24 mouse cellular contexts compared by ENCODE assay signal in the genomic region with DNA sequence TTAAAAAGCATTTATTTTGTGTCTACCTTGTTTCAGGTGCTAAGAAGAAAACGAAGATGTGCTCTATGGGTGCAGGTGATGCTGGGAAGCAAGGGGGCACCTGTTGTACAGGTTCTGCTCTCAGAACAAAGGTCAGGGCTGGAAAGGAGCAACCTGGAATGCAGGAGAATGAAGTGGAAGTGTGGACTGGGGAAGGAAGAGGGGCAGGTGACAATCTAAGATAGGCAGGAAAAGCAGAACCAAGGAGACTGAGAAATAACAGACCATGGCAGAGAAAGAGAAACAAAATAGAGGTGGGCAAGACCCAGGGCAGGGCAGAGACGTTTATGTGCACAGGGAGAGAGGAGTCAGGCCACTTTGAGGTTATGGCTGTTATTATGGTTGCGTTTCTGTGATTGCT.
DNase-seq lines count a peak whose midpoint lies in the region; ATAC-seq and TF ChIP-seq lines count a peak whose summit lies in the region.
"Had no signal": no experiment of that assay in that cellular context is flagged by ENCODE, and none has a peak within 500 bp of the region (broad histone marks: within the 10 kb centered on the region; RNA-seq: fewer than 3 reads in every experiment).

No protein-coding gene starts in this region.

- ATAC-seq in forebrain, embryonic 16.5 days: no peak
- ATAC-seq: forebrain, embryonic 14.5 days; forebrain, postnatal 0 days; Patski had no signal

- no peak for TF ChIP-seq CTCF in MEL (IDR thresholded peaks at IDR 0.05 in 2 of 3, conservative IDR thresholded peaks at IDR 0.05 in 1 of 3; ENCODE audit: control insufficient read depth in 1 of 3, insufficient read depth in 1 of 3, low read depth in 2 of 3, low read length in 3 of 3, poor library complexity in 1 of 3, severe bottlenecking in 1 of 3)
- TF ChIP-seq CTCF in bone marrow macrophage, adult 2 months (IDR thresholded peaks at IDR 0.05; ENCODE audit: low read depth, low read length): no peak

- no peaks in the 10 kb centered on the region for H3K27me3 ChIP-seq in heart, embryonic 10.5 days (ENCODE audit: insufficient read depth, poor library complexity, severe bottlenecking)
- H3K27me3 ChIP-seq in MEL (ENCODE audit: control insufficient read depth in 1 of 2, insufficient read depth in 2 of 2, low read length in 2 of 2): no peaks in the 10 kb centered on the region
- no peaks in the 10 kb centered on the region for H3K27me3 ChIP-seq in forebrain, embryonic 16.5 days (replicated peaks; ENCODE audit: control insufficient read depth, insufficient read depth, low read length)
- H3K27me3 ChIP-seq: embryonic facial prominence, embryonic 13.5 days; embryonic facial prominence, embryonic 15.5 days; forebrain, embryonic 12.5 days; Patski had no signal

- no peak overlapping the region for H3K4me3 ChIP-seq in heart, embryonic 10.5 days
- H3K4me3 ChIP-seq in MEL (ENCODE audit: control insufficient read depth in 1 of 2, insufficient read depth in 1 of 2, low read depth in 2 of 2, low read length in 2 of 2): no peak overlapping the region; a peak in 1 of 4 replicates
- no peak overlapping the region for H3K4me3 ChIP-seq in bone marrow macrophage, adult 2 months (ENCODE audit: insufficient read depth, low read length)
- no peak overlapping the region for H3K4me3 ChIP-seq in macrophage (ENCODE audit: inconsistent target)
- H3K4me3 ChIP-seq in forebrain, embryonic 16.5 days (replicated peaks; ENCODE audit: low read length): no peak overlapping the region
- H3K4me3 ChIP-seq: embryonic facial prominence, embryonic 13.5 days; embryonic facial prominence, embryonic 15.5 days; erythroblast, embryonic 14.5 days; forebrain, embryonic 10.5 days; forebrain, embryonic 12.5 days had no signal

- H3K27ac ChIP-seq in heart, embryonic 10.5 days: no peak overlapping the region
- H3K27ac ChIP-seq in MEL (ENCODE audit: control insufficient read depth, low read depth, low read length) (peak overlapping the region; percentile 24; the same call in 1 of the 2 replicates), macrophage (peak overlapping the region; percentile 2; the same call in 1 of the 2 replicates)
- peak overlapping the region; percentile 6 for H3K27ac ChIP-seq in bone marrow macrophage, adult 2 months (ENCODE audit: insufficient read depth, low read depth, low read length)
- no peak overlapping the region for H3K27ac ChIP-seq in forebrain, embryonic 16.5 days (ENCODE audit: low read length)
- H3K27ac ChIP-seq: embryonic facial prominence, embryonic 13.5 days; embryonic facial prominence, embryonic 15.5 days; forebrain, embryonic 10.5 days; forebrain, embryonic 12.5 days had no signal

- peak; percentile 48 to 52 for TF ChIP-seq EP300 in MEL (IDR thresholded peaks at IDR 0.05; ENCODE audit: low read depth in 1 of 2, low read length in 2 of 2)

- H3K79me2 ChIP-seq in MEL (ENCODE audit: control insufficient read depth, insufficient read depth, low read length, poor library complexity): no peaks in the 10 kb centered on the region
- H3K79me2 ChIP-seq in macrophage (ENCODE audit: inconsistent target): no peaks in the 10 kb centered on the region

- H3K9ac ChIP-seq in MEL (ENCODE audit: control insufficient read depth, low read depth, low read length, poor library complexity, severe bottlenecking): no peak overlapping the region
- H3K9ac ChIP-seq in forebrain, embryonic 16.5 days (replicated peaks; ENCODE audit: low read depth, low read length): no peak overlapping the region
- H3K9ac ChIP-seq: embryonic facial prominence, embryonic 13.5 days; embryonic facial prominence, embryonic 15.5 days; forebrain, embryonic 12.5 days; forebrain, postnatal 0 days had no signal

- no peaks in the 10 kb centered on the region for H3K36me3 ChIP-seq in heart, embryonic 10.5 days
- H3K36me3 ChIP-seq in MEL (ENCODE audit: control insufficient read depth in 1 of 2, insufficient read depth in 2 of 2, low read length in 2 of 2): peaks cover 0 to 26% of the 10 kb centered on the region in 2 experiments; a peak in 2 of 4 replicates
- no peaks in the 10 kb centered on the region for H3K36me3 ChIP-seq in macrophage (ENCODE audit: inconsistent target)
- no peaks in the 10 kb centered on the region for H3K36me3 ChIP-seq in forebrain, embryonic 16.5 days (ENCODE audit: control insufficient read depth, insufficient read depth)
- H3K36me3 ChIP-seq: embryonic facial prominence, embryonic 13.5 days; embryonic facial prominence, embryonic 15.5 days; forebrain, embryonic 10.5 days; forebrain, embryonic 12.5 days had no signal

- H3K9me3 ChIP-seq in heart, embryonic 10.5 days: no peaks in the 10 kb centered on the region
- H3K9me3 ChIP-seq in MEL (replicated peaks; ENCODE audit: insufficient read depth, low read length): no peaks in the 10 kb centered on the region
- no peaks in the 10 kb centered on the region for H3K9me3 ChIP-seq in forebrain, embryonic 16.5 days (ENCODE audit: control insufficient read depth, low read length)
- H3K9me3 ChIP-seq: embryonic facial prominence, embryonic 13.5 days; embryonic facial prominence, embryonic 15.5 days; forebrain, embryonic 10.5 days; forebrain, embryonic 12.5 days had no signal

- no peak for TF ChIP-seq RAD21 in MEL (IDR thresholded peaks at IDR 0.05; ENCODE audit: low read depth, low read length)

- no peak for TF ChIP-seq POLR2A in MEL (IDR thresholded peaks at IDR 0.05; ENCODE audit: control insufficient read depth in 1 of 2, insufficient read depth in 1 of 2, low read depth in 1 of 2, low read length in 2 of 2, poor library complexity in 1 of 2)
- no peak for TF ChIP-seq POLR2A in bone marrow macrophage, adult 2 months (IDR thresholded peaks at IDR 0.05; ENCODE audit: borderline replicate concordance, low read depth, low read length)

- DNase-seq in heart, embryonic 10.5 days (ENCODE audit: low spot score): peak; percentile 58
- DNase-seq in heart, adult 18-20 months: no peak
- peak; percentile 41 for DNase-seq in MEL (ENCODE audit: low read depth, low spot score)
- DNase-seq in right cerebral cortex, postnatal 10 days (ENCODE audit: low spot score in 2 of 2): no peak
- DNase-seq: adrenal gland, adult 2 months; adrenal gland, postnatal 10 days; adrenal gland, postnatal 25 days; cerebellum, adult 11-12 months; cerebellum, adult 8-10 months; cerebellum, adult 9-11 months; cerebellum, postnatal 14 days; cerebellum, postnatal 36 days; embryo, embryonic 11 days; forebrain, postnatal 0 days had no signal

- H3K4me1 ChIP-seq in heart, embryonic 10.5 days: no peaks in the 10 kb centered on the region
- H3K4me1 ChIP-seq in MEL (ENCODE audit: control insufficient read depth in 1 of 2, insufficient read depth in 2 of 2, low read length in 2 of 2): peaks cover 11 to 25% of the 10 kb centered on the region in 2 experiments
- H3K4me1 ChIP-seq in bone marrow macrophage, adult 2 months (ENCODE audit: control insufficient read depth, insufficient read depth, low read length): peaks cover 46% of the 10 kb centered on the region
- H3K4me1 ChIP-seq in forebrain, embryonic 16.5 days (replicated peaks; ENCODE audit: control insufficient read depth, insufficient read depth, low read length): no peaks in the 10 kb centered on the region
- H3K4me1 ChIP-seq: embryonic facial prominence, embryonic 13.5 days; embryonic facial prominence, embryonic 15.5 days; forebrain, embryonic 10.5 days; forebrain, embryonic 12.5 days had no signal

- WGBS in heart, embryonic 10.5 days: 70% methylated on average over 3 of the region's 3 CpGs
- WGBS in macrophage (ENCODE audit: missing documents): 50% methylated on average over 3 of the region's 3 CpGs
- 82% methylated on average over 3 of the region's 3 CpGs for WGBS in forebrain, embryonic 16.5 days

- no peak overlapping the region for H3K4me2 ChIP-seq in forebrain, embryonic 16.5 days (ENCODE audit: low read length)
- H3K4me2 ChIP-seq: embryonic facial prominence, embryonic 13.5 days; embryonic facial prominence, embryonic 15.5 days; forebrain, embryonic 12.5 days had no signal

TF ChIP-seq in MEL, 35 proteins besides CTCF, POLR2A, EP300 and RAD21:
- TF ChIP-seq E2F4 (IDR thresholded peaks at IDR 0.05; ENCODE audit: borderline replicate concordance, low read depth, low read length) (no peak), TAL1 (IDR thresholded peaks at IDR 0.05; ENCODE audit: low read length) (peak; percentile 59)

Comparison
In these comparisons a context has a peak if more than half of its experiments do, and no peak if none do; other contexts are left out.
1. DNase-seq: peak in heart, embryonic 10.5 days (single experiment) and MEL (single experiment); none in heart, adult 18-20 months (0 of 2) and right cerebral cortex, postnatal 10 days (0 of 2).
2. H3K27ac ChIP-seq: peak in MEL (single experiment), bone marrow macrophage, adult 2 months (single experiment) and macrophage (single experiment); none in heart, embryonic 10.5 days (single experiment) and forebrain, embryonic 16.5 days (single experiment).